Mouse (Mus musculus): ENCODE measurements around the gene Ppp1r13l.
A peak's percentile ranks its signal among the peaks of the same experiment; 100 is the strongest.

- TF ChIP-seq E2F4 (IDR thresholded peaks at IDR 0.05; ENCODE audit: borderline replicate concordance, low read depth, low read length) (no peak), RAD21 (IDR thresholded peaks at IDR 0.05; ENCODE audit: low read depth, low read length) (no peak), EP300 (IDR thresholded peaks at IDR 0.05; ENCODE audit: low read depth in 1 of 2, low read length in 2 of 2) (no peak), POLR2AphosphoS2 (IDR thresholded peaks at IDR 0.05; ENCODE audit: low read length) (no peak), CTCF (IDR thresholded peaks at IDR 0.05 in 2 of 3, conservative IDR thresholded peaks at IDR 0.05 in 1 of 3; ENCODE audit: control insufficient read depth in 1 of 3, insufficient read depth in 1 of 3, low read depth in 2 of 3, low read length in 3 of 3, poor library complexity in 1 of 3, severe bottlenecking in 1 of 3) (no peak), POLR2A (IDR thresholded peaks at IDR 0.05; ENCODE audit: control insufficient read depth in 1 of 2, insufficient read depth in 1 of 2, low read depth in 1 of 2, low read length in 2 of 2, poor library complexity in 1 of 2) (no peak), ZKSCAN1 (IDR thresholded peaks at IDR 0.05; ENCODE audit: low read depth, low read length) (no peak), MEF2A (IDR thresholded peaks at IDR 0.05; ENCODE audit: extremely low read depth, insufficient replicate concordance, low read depth, low read length, poor library complexity, severe bottlenecking) (no peak), CHD2 (IDR thresholded peaks at IDR 0.05; ENCODE audit: low read length) (no peak), ELF1 (IDR thresholded peaks at IDR 0.05; ENCODE audit: low read depth, low read length) (peak; percentile 26; the same call in 1 of the 2 replicates)
These were observed 33.2 kb upstream of the Ppp1r13l start for GRCm38 (mm10) chr7:19326359-19326758.

All from MEL (cell line).